Mouse (Mus musculus) MEL (cell line): ENCODE results near the gene 9930111J21Rik2.

ENCODE experiments used
- GATA1 ChIP-seq: IDR thresholded peaks from 2 replicates; pipeline ENCODE4 v1.6.1; 2011; ENCODE audit warnings: low read depth, low read length, improper control_type of control experiment
- ZC3H11A ChIP-seq: IDR thresholded peaks from 2 replicates; pipeline ENCODE4 v1.6.1; 2012; ENCODE audit warnings: low read depth, mild to moderate bottlenecking, inconsistent platforms, low read length, improper control_type of control experiment

- no peak for TF ChIP-seq ZC3H11A
- TF ChIP-seq GATA1, result no peak
Observed at GRCm38 (mm10) chr11:49091171-49091570, 40.1 kb upstream of the 9930111J21Rik2 start.
